Mouse (Mus musculus): ENCODE data around the gene Gimap7. TPM values are rescaled to one million over a fixed set of nuclear protein-coding genes. Genes with fewer than 3 reads are reported as not detected.

The Gimap7 gene
- total RNA-seq, 2 experiments from 2014 or later: 0.56 to 1.5 TPM

DNA sequence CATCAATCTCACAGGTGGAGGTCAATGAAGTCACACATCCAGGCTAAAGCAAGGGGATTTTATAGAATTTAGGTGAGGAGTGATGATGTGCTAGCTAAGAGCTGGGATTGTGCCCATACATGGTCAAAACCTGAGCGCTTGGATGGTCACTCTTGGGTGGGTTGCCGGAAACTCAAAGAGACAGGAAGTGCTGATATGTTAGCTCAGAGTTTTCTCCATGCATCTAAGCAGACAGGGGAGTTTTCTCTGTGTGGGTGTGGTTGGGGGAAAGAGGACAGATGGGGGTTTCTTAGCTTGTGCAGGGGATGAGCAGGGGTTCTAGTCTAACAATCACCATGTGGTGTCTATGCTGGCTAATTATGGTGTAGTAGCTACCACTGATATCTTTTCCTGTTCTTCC lies 29.1 kb upstream of the Gimap7 start:
- no peak for DNase-seq (ENCODE audit: low spot score in 2 of 2)

DNA sequence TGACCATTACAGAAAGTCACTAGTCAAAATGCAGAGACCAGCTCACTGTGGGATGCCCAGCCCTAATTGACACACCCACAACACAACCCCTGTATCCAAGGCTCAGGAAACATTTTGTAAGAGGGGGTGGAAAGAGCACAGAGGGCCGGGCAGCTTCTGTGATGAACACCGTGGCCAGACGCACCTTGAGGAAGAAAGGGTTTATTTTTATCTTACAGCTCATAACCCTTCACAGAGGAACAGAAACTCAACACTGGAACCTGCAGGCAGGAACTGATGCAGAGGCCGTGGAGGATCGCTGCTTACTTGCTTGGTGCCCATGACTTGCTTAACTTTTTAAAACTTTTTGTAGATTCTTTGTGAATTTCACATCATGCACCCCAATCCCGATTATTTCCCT lies 25.5 kb upstream of the Gimap7 start:
- no peak for DNase-seq (ENCODE audit: low spot score in 2 of 2)

DNA sequence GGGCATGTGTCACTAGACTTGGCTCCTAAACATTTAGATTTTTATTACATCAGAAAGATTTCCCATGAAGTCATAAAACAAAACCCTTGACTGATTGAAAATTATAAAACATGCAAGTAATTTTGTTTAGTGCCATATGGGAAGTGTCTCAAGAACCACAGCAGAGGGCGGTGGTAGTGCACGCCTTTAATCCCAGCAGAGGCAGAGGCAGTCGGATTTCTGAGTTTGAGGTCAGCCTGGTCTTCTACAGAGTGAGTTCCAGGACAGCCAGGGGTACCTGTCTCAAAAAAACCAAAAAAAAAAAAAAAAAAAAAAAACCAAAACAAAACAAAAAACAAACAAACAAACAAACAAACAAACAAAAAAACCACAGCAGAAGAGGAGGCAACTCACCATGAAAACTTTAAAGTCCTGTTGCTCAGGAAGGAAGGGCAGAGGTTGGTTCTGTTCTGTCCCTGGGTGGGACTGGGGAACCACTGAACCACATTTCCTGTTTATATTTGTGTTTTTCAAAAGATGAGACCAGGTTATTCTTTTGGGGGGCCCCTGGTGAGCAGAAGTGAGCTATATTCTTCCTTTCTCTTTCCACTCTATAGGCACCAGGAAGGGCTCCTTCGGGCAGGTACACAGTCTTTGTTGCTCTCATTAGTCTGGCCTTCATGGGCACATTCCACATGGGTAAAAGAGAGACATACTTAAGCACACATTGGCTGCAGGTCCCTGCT lies 21.4 kb upstream of the Gimap7 start:
- no peak for DNase-seq (ENCODE audit: low spot score in 2 of 2)

DNA sequence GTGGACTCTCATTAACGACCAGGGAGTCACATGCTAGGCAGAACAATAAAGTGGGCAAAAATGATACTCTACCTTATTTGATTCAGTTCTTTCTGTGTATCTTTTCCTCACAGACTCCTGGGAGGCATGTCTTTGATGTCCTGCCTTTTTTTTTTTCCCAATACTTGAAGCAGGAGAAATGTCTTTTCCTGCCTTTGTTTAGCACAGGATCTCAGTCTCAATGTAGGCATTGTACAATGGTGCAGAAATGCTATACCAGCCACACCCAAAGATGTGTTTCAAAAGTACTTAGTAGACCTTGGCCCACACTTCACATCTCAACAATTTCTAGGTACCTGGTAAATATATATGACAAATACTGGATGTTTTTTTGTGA lies 20.9 kb upstream of the Gimap7 start:
- no peak for DNase-seq (ENCODE audit: low spot score in 2 of 2)

DNA sequence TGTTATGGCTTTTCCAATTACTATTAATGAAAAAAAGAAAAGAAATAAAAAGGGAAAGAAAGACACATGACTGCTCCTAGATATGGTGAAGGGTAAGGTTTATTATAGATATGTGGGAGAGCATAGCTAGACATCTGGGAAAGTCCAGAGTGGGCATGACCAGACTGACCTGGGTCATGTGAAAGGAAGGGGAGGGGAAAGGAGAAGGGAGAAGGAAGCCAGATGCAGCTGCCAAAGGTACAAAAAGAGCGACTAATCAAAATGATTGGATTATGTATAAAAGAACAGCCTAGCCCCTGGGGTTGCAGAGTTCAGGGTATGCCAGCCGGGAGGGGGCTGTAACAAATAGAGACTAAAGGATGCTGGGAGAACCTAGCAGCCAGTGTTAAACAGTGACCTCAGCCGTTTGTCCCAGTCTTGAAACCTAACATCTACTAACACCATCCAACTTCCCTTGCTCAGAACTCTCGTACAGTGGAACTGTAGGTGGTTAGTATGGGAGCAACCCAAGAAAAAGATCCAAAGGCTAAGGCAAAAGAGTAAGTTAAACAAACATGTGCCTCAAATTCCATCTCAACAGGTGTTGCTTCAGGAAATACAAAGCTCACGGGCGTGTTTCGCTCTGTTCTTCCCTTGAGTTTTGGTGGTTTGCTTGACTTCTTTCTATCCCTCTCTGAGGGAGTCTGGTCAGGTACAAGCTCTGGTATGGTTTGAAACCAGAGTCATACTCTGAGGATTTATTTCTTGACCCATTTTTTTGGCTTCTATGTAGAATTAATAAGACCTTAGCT lies 20.2 kb upstream of the Gimap7 start:
- no peak for DNase-seq (ENCODE audit: low spot score in 2 of 2)

DNA sequence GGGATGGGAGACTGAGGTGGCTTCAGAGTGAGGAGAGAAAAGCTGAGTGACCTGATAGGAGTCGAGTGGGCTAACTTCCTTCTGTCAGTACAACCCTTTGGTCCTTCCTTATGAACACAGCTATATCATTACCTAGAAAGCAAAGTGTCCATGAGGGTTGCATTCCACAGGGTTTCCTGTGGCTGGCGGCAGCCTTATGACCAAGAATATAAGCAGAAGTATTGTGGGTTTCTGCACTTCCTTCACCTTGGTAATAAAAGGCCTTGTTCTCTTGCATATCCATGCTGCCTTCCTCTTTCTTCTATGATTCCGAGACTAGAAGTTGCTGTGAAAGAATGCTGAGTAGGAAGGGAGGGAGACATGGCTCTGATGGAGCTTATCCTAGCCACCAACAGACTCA lies 19.5 kb upstream of the Gimap7 start:
- no peak for DNase-seq (ENCODE audit: low spot score in 2 of 2)

DNA sequence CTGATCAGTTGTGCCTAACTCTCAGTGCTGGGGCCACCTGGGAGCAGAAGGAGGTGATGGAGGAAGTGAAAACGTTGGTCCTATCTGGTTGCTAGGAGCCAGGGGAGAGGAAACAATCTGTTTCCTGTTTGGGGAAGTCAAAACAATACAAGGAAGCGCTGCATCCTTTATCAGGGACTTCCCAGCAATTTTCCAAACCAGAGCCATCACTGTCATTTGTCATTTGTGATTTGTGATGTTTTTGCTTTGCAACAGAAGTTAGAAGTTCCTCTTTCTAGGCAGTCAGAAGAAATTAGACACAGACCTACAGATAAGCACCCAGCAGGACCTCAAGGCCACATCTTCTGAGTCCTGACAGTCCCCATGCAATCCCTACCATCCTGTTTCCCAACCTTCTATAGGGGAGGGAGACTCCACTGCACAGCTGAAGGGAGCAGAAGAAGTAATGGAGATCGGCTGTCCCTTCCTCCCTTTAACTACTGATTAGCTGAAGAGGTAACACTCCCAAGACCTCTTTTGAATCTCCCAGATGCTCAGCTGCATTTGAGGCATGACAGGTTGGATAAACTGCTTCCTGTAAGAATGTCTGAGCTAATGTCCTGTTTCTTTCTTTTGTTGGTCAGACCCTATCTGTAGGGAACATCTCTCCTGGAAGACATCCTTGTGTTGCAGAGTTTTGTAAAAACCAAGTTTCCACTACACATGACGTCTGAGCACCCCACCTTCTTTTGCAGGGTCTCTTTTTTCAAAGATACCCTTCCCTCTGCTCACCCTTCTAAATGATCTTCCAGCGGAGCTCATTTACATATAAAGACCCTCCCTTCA lies 18.0 kb upstream of the Gimap7 start:
- DNase-seq (ENCODE audit: low spot score in 2 of 2): no peak

DNA sequence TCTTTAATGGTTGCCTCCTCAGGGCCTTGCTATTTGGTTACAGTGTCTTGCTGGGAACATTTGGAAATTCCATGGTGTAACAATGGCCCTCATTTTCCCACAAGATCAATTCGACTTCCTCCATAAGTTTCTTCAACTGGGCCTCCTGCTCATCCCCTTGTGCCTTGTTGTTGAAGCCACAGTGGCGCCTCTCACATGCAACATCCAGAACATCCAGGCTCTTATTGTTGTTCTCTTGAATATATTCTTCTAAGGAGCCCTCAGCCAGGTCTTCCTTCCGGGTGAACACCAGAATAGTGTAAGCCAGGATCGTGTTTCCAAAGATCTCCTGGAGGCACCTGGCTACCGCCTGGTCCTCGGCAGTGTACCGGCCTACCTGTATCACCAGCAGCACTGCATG lies 16.3 kb upstream of the Gimap7 start:
- DNase-seq (ENCODE audit: low spot score in 2 of 2): no peak

DNA sequence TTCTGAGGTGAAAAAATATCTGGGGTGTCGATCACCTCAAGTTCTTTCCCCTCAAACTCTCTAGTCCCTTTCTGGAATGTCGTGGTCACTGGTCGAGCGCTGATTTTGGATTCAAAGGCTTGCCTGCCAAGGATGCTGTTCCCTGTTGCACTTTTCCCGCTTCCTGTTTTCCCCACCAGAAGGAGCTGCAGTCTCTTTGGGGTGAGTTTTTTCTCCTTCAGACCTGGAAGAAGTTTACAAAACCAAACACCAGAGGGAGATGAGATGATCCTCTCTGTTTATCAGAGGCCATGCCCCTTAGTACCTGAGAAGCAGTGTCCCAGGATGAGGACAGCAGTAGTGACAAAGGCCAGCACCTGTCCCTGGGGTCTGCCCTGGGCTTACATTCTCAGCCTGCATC lies 15.8 kb upstream of the Gimap7 start:
- no peak for DNase-seq (ENCODE audit: low spot score in 2 of 2)

DNA sequence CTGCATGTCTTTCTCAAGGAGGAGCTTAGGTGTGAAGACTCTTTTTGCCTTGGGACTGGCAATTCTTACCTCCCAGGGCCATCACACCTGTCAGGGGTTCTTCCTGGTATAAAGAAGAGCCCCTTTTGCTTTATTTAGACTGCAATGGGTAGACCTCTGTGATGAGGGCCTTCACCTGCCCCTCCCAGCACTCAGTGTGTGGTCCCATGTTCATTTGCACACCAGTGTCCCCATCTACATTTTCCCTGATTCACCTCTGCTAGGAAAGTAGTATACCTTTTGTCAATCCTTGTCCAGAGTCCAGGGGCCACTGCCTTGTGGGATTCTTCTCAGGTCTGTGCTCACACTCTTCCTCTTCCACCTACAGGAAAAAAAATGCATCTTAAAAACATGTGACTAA lies 14.3 kb upstream of the Gimap7 start:
- DNase-seq (ENCODE audit: low spot score in 2 of 2): no peak

DNA sequence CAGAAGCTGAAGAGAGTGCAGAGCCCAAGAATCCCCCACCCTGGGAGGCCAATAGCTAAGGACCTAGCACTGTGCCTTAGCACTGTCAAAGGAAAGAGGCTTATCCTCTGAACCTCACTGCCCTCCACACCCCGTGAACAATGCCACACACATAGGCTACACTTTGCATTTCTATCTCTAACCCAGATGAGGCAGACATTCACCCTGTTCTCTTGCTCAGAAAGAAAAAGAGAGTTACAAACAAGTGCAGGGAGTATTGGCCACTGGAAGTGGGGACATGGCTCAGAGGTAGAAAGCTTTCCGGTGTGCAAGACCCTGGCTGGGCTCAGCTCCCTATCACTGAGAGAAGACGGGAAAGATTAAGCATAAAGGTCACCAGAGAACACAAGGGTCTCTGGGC lies 12.3 kb upstream of the Gimap7 start:
- DNase-seq (ENCODE audit: low spot score in 2 of 2): no peak

DNA sequence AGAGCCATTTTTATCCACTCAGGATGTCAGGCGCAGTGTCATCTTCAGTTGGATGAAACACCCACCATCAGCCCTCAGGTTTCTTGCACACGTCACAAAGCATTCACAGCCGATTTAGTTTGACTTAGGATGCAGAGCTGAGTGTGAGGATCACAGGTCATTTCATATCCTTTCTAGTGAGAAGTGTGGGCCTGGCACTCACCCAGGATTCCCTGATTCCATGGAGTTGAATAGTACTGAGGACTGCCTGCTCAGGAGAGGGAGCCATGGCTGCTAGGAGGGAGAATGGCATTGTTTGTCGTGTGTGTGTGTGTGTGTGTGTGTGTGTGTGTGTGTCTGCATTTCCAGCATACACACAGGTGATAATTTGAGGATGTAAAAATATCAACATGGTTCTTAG lies 1.9 kb downstream of the Gimap7 start:
- DNase-seq (ENCODE audit: low spot score in 2 of 2): no peak

DNA sequence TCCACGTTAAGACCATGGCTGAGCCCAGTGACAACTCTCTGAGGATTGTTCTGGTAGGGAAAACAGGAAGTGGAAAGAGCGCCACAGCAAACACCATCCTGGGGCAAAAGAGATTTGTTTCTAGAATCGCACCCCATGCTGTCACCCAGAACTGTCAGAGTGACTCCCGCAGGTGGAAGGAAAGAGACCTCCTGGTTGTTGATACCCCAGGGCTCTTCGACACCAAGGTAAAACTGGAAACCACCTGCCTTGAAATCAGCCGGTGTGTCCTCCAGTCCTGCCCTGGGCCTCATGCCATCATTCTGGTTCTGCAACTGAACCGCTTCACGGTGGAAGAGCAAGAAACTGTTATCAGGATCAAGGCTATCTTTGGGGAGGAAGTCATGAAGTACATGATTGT lies 5.0 kb downstream of the Gimap7 start:
- DNase-seq (ENCODE audit: low spot score in 2 of 2): no peak

DNA sequence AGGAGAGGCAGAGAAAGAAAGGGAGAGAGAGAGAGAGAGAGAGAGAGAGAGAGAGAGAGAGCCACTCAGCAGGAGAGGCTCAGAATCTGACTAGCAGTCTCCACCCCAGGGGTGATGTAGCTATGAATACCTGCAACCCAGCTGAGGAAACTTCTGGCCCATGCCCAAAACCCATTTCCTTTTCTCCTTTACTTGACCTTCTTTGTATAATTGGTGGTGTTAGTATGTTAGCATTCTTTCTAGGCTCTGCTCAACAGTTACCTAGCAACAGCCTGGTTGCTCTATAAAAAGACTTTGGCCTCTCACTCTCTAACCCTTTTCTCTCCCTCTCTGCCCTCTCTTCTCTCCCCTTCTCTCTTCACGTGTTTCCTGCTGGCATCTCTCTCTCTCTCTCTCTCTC lies 7.1 kb downstream of the Gimap7 start:
- no peak for DNase-seq (ENCODE audit: low spot score in 2 of 2)

DNA sequence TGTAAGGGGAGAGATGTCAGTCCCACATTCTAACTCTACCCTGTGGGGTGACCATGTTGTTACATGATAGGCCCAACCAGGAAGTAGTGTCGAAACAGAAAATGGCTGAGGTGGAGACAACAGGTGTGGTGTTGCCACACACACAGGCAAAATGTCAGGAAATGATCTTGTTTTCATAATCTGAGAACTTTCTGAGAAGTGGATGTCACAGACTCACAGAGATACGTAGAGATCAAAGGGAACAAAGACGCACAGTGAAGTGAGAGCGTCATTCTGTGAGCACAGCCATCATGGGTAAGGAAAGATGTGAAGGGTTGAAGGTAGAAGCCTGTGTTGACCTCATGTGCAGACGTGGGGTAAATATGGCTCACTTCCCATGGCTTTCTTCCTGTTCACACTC lies 9.3 kb downstream of the Gimap7 start:
- no peak for DNase-seq (ENCODE audit: low spot score in 2 of 2)

DNA sequence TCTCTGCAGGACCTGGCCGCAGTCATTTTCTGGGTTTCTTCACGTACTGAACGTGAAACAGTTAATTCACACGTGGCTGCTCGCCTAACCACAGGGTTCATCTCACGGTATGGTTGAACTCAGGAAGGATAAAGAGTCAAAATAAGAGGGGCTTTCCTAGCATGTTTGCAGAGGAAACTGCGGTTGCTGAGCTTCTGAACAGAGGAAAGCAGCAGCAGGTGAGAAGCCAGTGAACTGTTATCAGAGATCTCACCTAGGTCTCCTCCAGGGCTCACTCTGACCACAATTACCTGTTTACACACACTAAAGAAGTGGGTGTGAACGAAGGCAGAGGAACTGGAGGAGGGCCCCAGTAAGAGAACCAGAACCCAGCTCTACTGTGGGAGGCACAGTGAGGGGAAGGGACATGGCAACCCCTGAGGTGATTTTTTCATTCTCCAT lies 14.5 kb downstream of the Gimap7 start:
- DNase-seq (ENCODE audit: low spot score in 2 of 2): no peak

DNA sequence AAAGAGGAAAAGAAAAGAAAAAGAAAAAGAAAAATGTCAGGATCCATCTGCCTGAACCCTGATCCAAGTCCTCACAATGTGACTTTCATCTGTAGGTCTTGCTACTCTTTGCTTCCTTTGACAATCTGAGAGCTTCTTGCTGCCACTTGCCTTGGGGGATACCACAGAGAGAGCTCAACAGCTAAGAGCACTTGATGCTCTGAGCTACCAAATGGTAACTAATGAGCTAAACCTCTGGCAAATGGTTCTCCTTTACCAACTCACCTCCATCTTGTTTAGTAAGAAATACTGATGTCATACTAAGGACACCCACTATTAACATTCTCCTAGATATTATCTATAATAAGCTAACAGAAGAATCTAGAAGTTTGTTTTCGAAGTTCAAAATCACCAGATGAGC lies 15.2 kb downstream of the Gimap7 start:
- no peak for DNase-seq (ENCODE audit: low spot score in 2 of 2)

DNA sequence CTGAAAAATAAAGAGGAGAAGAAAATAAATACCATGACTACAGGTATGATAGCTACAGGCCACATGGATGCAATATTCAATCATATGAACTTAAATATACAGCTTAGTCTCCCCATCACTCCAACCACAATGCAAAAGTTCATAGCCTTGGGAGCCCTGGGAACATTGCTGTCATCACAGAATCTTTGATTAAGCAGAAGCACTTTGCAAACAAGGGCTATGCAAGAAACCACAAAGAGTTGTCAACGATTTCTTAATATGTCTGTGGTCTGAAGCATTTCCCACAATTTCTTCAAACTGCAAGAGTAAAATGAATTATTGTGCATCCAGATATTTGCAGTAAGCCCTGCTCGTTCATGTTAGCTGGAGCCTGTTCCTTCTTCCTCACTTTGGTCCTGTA lies 18.6 kb downstream of the Gimap7 start:
- DNase-seq (ENCODE audit: low spot score in 2 of 2): no peak

DNA sequence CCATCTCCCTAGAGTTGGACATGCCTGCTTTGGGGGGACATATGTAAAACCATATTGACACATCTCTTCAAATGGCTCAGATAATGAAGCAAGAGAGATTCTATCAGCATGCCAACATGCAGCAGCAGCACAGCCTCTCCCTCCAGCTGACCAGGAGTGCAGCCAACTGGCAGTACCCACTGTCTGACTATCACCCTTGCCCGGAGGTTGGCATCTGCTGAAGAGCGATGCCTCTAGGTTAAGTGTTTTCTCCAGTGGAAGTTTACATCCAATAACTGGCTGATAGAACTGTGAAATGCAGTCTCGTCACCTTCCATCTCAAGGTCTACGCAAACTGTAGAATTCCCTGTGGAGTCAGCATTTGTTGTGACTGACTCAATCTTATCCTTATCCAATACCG lies 19.3 kb downstream of the Gimap7 start:
- no peak for DNase-seq (ENCODE audit: low spot score in 2 of 2)

DNA sequence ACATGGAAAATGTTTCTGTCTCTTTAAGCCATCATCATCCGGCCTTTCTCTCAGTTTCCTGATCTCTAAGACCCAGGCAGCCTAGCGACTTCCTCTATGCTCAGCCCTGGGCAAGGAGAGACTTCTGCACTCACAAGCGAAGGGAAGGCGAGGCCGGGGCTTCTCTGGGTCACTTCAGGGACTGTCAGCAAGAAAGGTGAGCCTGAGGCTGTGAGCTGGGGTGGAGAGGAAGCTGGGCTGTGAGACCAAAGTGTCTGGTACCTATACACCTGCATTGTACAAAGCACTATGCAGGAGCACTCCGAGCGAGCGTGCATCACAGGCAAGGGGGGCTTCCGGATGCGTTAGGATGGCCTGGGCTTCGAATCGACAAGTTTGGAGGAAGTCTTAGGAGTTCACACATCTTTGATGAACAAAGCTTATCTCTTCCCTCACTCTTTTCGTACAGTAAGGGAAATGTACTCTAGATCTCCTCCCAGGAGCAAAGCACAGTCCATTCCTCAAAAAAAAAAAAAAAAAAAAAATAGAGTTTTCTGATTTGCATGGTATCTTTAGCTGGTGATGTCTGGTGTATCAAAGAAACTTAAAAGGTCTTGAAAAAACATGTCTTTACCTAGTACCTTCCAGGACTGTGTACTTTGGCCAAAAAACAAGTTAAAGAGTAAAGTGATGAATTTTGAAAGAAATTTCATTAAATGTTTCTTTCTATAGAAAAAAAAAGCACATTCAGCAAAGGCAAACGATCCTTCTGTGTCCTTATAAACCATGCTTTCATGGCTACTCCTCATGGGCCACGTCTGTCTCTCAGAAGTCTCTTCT lies 20.7 kb downstream of the Gimap7 start, which contains the start of gene Gimap1:
Gene Gimap1, plus strand, starts transcription at position 94 of the 819 bp plus-strand sequence.
- peak in 1 of 2 experiments; percentile 35 for DNase-seq (ENCODE audit: low spot score in 2 of 2)

DNA sequence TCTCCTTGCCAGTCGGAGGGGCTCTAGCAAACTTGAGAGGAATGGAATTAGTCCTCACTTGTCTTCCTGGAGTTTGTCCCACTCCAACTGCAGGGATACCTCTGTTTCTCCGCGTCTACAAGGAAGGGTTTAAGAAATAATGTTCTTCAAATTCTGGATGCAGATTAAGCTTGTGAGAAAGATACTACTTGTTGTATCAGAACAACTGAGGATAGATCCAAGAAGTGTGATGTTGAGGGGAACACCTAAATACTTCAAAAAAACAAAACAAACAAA lies 21.3 kb downstream of the Gimap7 start:
- no peak for DNase-seq (ENCODE audit: low spot score in 2 of 2)
